Mouse (Mus musculus) cerebral cortex, adult 2 months (tissue): ENCODE data around the gene Cct4.

Source experiments
- WGBS: fragments of 180-500 bp; shearing (Covaris S2); methylation state at CpG from one replicate; pipeline ENCODE4 v1.1.7; 2018; 5-methylcytosine and 5-hydroxymethylcytosine counted together

The Cct4 gene

GRCm38 (mm10) chr11:22990393-22991126 is at the start of gene Cct4:
Gene Cct4, plus strand, starts transcription at chr11:22990519.
- WGBS: under 1% methylated on average over 66 of the region's 66 CpGs

- 100% methylated on average over 1 of the region's 1 CpGs for WGBS
Measured at GRCm38 (mm10) chr11:22949101-22949500, 41.2 kb upstream of the Cct4 start.

- WGBS: 90% methylated on average over 6 of the region's 6 CpGs
Measured at GRCm38 (mm10) chr11:22950131-22950530, 40.2 kb upstream of the Cct4 start.

GRCm38 (mm10) chr11:22952668-22953067 is 37.7 kb upstream of the Cct4 start:
- WGBS: 81% methylated on average over 7 of the region's 7 CpGs

GRCm38 (mm10) chr11:22956346-22956745 is 34.0 kb upstream of the Cct4 start:
- WGBS: 97% methylated on average over 6 of the region's 6 CpGs

GRCm38 (mm10) chr11:22956830-22957229 is 33.5 kb upstream of the Cct4 start:
- WGBS: 60% methylated on average over 4 of the region's 4 CpGs

- WGBS: 97% methylated on average over 4 of the region's 4 CpGs
Measured at GRCm38 (mm10) chr11:22957791-22958374, 32.4 kb upstream of the Cct4 start.

GRCm38 (mm10) chr11:22962101-22962500 is 28.2 kb upstream of the Cct4 start:
- 87% methylated on average over 1 of the region's 1 CpGs for WGBS

GRCm38 (mm10) chr11:22964401-22964800 is 25.9 kb upstream of the Cct4 start:
- WGBS: 71% methylated on average over 4 of the region's 4 CpGs

- WGBS: 85% methylated on average over 4 of the region's 4 CpGs
Measured at GRCm38 (mm10) chr11:22965503-22965902, 24.8 kb upstream of the Cct4 start.

GRCm38 (mm10) chr11:22969486-22969885 is 20.8 kb upstream of the Cct4 start:
- WGBS: 27% methylated on average over 6 of the region's 6 CpGs

- WGBS: 100% methylated on average over 1 of the region's 1 CpGs
Measured at GRCm38 (mm10) chr11:22970546-22970945, 19.8 kb upstream of the Cct4 start.

- 54% methylated on average over 56 of the region's 56 CpGs for WGBS
Measured at GRCm38 (mm10) chr11:22971835-22972709, 18.2 kb upstream of the Cct4 start, which contains the start of gene Zrsr1. Gene Zrsr1, plus strand, starts transcription at chr11:22972005.

GRCm38 (mm10) chr11:22972746-22973526 is 17.4 kb upstream of the Cct4 start:
- 46% methylated on average over 44 of the region's 46 CpGs for WGBS

GRCm38 (mm10) chr11:22973599-22973998 is 16.7 kb upstream of the Cct4 start:
- 37% methylated on average over 14 of the region's 14 CpGs for WGBS

- WGBS: 67% methylated on average over 3 of the region's 3 CpGs
Measured at GRCm38 (mm10) chr11:22978215-22978614, 12.1 kb upstream of the Cct4 start.

- WGBS: 29% methylated on average over 1 of the region's 1 CpGs
Measured at GRCm38 (mm10) chr11:22978711-22979110, 11.6 kb upstream of the Cct4 start.

- 73% methylated on average over 1 of the region's 1 CpGs for WGBS
Measured at GRCm38 (mm10) chr11:22979221-22979620, 11.1 kb upstream of the Cct4 start.

GRCm38 (mm10) chr11:22981041-22981440 is 9.3 kb upstream of the Cct4 start:
- WGBS: 51% methylated on average over 4 of the region's 4 CpGs

GRCm38 (mm10) chr11:22981543-22981950 is 8.8 kb upstream of the Cct4 start:
- whole genome bisulfite sequencing: 2% methylated on average over 12 of the region's 12 CpGs

- under 1% methylated on average over 42 of the region's 42 CpGs for WGBS
Measured at GRCm38 (mm10) chr11:22981984-22982757, 8.1 kb upstream of the Cct4 start, which contains the start of the genes Gm28048 and Commd1. Gene Gm28048, minus strand, starts transcription at chr11:22982090. Gene Commd1, minus strand, starts transcription at chr11:22982382.
